Mouse (Mus musculus) ovary, postnatal 10 days (tissue): ENCODE measurements around the gene Slc7a6.
"Not testable (repeated sequence)": the region's sequence is repeated elsewhere in the genome, so short reads cannot be mapped to it uniquely, and the experiment has no call there.

ENCODE experiments used
- DNase-seq: peaks from one replicate; pipeline ENCODE4 v3.0.0; 2022; ENCODE audit warnings: low spot score

Gene Slc7a6

GRCm38 (mm10) chr8:106186394-106186793, 17.7 kb downstream of the Slc7a6 start:
- no peak for DNase-seq

- no peak for DNase-seq
Measured at GRCm38 (mm10) chr8:106189162-106189561, 20.5 kb downstream of the Slc7a6 start.

GRCm38 (mm10) chr8:106191639-106192038, 23.0 kb downstream of the Slc7a6 start:
- DNase-seq: no peak

GRCm38 (mm10) chr8:106193162-106193561, 24.5 kb downstream of the Slc7a6 start:
- no peak for DNase-seq

GRCm38 (mm10) chr8:106194062-106194461, 25.4 kb downstream of the Slc7a6 start:
- DNase-seq: no peak

GRCm38 (mm10) chr8:106198741-106199140, 30.1 kb downstream of the Slc7a6 start:
- DNase-seq: no peak

GRCm38 (mm10) chr8:106199596-106199995, 30.9 kb downstream of the Slc7a6 start:
- DNase-seq: not testable (repeated sequence)

- DNase-seq: no peak
Measured at GRCm38 (mm10) chr8:106210035-106210731, 41.5 kb downstream of the Slc7a6 start.

- DNase-seq: peak; percentile 91
Measured at GRCm38 (mm10) chr8:106210821-106211345, 42.2 kb downstream of the Slc7a6 start, which contains the start of the genes Slc7a6os and Prmt7. Gene Slc7a6os, minus strand, starts transcription at chr8:106210935. Gene Prmt7, plus strand, starts transcription at chr8:106210936.

GRCm38 (mm10) chr8:106211421-106211820, 42.8 kb downstream of the Slc7a6 start:
- no peak for DNase-seq

- no peak for DNase-seq
Measured at GRCm38 (mm10) chr8:106213959-106214358, 45.3 kb downstream of the Slc7a6 start.

GRCm38 (mm10) chr8:106219620-106220019, 51.0 kb downstream of the Slc7a6 start:
- DNase-seq: no peak

- DNase-seq: no peak
Measured at GRCm38 (mm10) chr8:106226589-106226988, 57.9 kb downstream of the Slc7a6 start.

- DNase-seq: no peak
Measured at GRCm38 (mm10) chr8:106231536-106231935, 62.9 kb downstream of the Slc7a6 start.

GRCm38 (mm10) chr8:106232751-106233150, 64.1 kb downstream of the Slc7a6 start:
- DNase-seq: no peak

GRCm38 (mm10) chr8:106234567-106235261, 66.1 kb downstream of the Slc7a6 start:
- DNase-seq: no peak

- DNase-seq: no peak
Measured at GRCm38 (mm10) chr8:106237106-106237505, 68.4 kb downstream of the Slc7a6 start.
